Mouse (Mus musculus) CH12F3 (cell line): ENCODE results near the gene Fam168a.
"Not testable (repeated sequence)": the region's sequence is repeated elsewhere in the genome, so short reads cannot be mapped to it uniquely, and the experiment has no call there.

Source experiments
- in situ Hi-C: fragments of 300-500 bp; cut with MboI; formaldehyde crosslinking; loops from 2 replicates; pipeline ENCODE4 v1.14.3; 2020; ENCODE audit warnings: low sequenced_read_pairs

Fam168a gene

GRCm38 (mm10) chr7:100836657-100837056, 130.2 kb downstream of the Fam168a start:
- in situ Hi-C loops = no loop called here

- in situ Hi-C loops = no loop called here
Measured at GRCm38 (mm10) chr7:100837701-100838100, 131.3 kb downstream of the Fam168a start.

GRCm38 (mm10) chr7:100839632-100840402, 133.4 kb downstream of the Fam168a start:
- in situ Hi-C loops = no loop called here

GRCm38 (mm10) chr7:100840906-100841305, 134.5 kb downstream of the Fam168a start:
- in situ Hi-C loops = no loop called here

GRCm38 (mm10) chr7:100841608-100842007, 135.2 kb downstream of the Fam168a start:
- in situ Hi-C loops = no loop called here

- in situ Hi-C loops = no loop called here
Measured at GRCm38 (mm10) chr7:100842175-100842574, 135.7 kb downstream of the Fam168a start.

- in situ Hi-C loops = no loop called here
Measured at GRCm38 (mm10) chr7:100843866-100844265, 137.4 kb downstream of the Fam168a start.

GRCm38 (mm10) chr7:100844385-100845025, 138.1 kb downstream of the Fam168a start:
- in situ Hi-C loops = no loop called here

GRCm38 (mm10) chr7:100845026-100845400, 138.6 kb downstream of the Fam168a start:
- in situ Hi-C loops = no loop called here

- in situ Hi-C loops = no loop called here
Measured at GRCm38 (mm10) chr7:100845412-100845811, 139.0 kb downstream of the Fam168a start.

GRCm38 (mm10) chr7:100846033-100846432, 139.6 kb downstream of the Fam168a start:
- in situ Hi-C loops = not testable (repeated sequence)

GRCm38 (mm10) chr7:100847131-100847530, 140.7 kb downstream of the Fam168a start:
- in situ Hi-C loops = no loop called here

GRCm38 (mm10) chr7:100848744-100849143, 142.3 kb downstream of the Fam168a start:
- in situ Hi-C loops = no loop called here

- in situ Hi-C loops = no loop called here
Measured at GRCm38 (mm10) chr7:100849508-100849907, 143.1 kb downstream of the Fam168a start.

GRCm38 (mm10) chr7:100851481-100852356, 145.3 kb downstream of the Fam168a start:
- in situ Hi-C loops = no loop called here

- in situ Hi-C loops = no loop called here
Measured at GRCm38 (mm10) chr7:100853396-100853795, 147.0 kb downstream of the Fam168a start.

- in situ Hi-C loops = no loop called here
Measured at GRCm38 (mm10) chr7:100854137-100854814, 147.8 kb downstream of the Fam168a start.

GRCm38 (mm10) chr7:100854861-100855260, 148.4 kb downstream of the Fam168a start:
- in situ Hi-C loops = no loop called here

- in situ Hi-C loops = no loop called here
Measured at GRCm38 (mm10) chr7:100855300-100855699, 148.9 kb downstream of the Fam168a start.

GRCm38 (mm10) chr7:100855795-100856573, 149.5 kb downstream of the Fam168a start:
- in situ Hi-C loops = no loop called here
